Mouse (Mus musculus) liver, embryonic 14.5 days (tissue): ENCODE measurements around the gene Cops7b.

ENCODE experiments used
- CTCF ChIP-seq: IDR thresholded peaks from 2 replicates; pipeline ENCODE4 v1.5.1; 2016; ENCODE audit warnings: antibody characterized with exemption, low read depth, control low read depth
- EP300 ChIP-seq: IDR thresholded peaks from 2 replicates; pipeline ENCODE4 v1.6.1; 2016; ENCODE audit warnings: antibody characterized with exemption, low read depth

- TF ChIP-seq EP300 (no peak), CTCF (no peak)
These were observed 17.4 kb downstream of the Cops7b start for GRCm38 (mm10) chr1:86600117-86600516.
